Mouse (Mus musculus): ENCODE measurements around the gene Ano4.

GRCm38 (mm10) chr10:89224524-89224923 lies 120.0 kb downstream of the Ano4 start:
- TF ChIP-seq CTCF (IDR thresholded peaks at IDR 0.05; ENCODE audit: low read depth) (no peak), EP300 (IDR thresholded peaks at IDR 0.05; ENCODE audit: low read depth) (no peak)
